Mouse (Mus musculus) forebrain, embryonic 12.5 days (tissue): ENCODE measurements around the gene Fgd2. TPM values are rescaled to one million over a fixed set of nuclear protein-coding genes. Genes with fewer than 3 reads are reported as not detected.
A peak's percentile ranks its signal among the peaks of the same experiment; 100 is the strongest.
"Not testable (repeated sequence)": the region's sequence is repeated elsewhere in the genome, so short reads cannot be mapped to it uniquely, and the experiment has no call there.

ENCODE experiments used
- ATAC-seq: fragments of 200-750 bp; cut with Nextera tagmentation; 2 replicates; pipeline ENCODE4 v1.8.0; 2017; ENCODE audit warnings: moderate TSS enrichment; ENCODE audit not compliant: low FRiP score
- H3K27ac ChIP-seq: fragments of 300-500 bp; sonication (generic); 2 replicates; pipeline ENCODE4 v1.5.1; 2016; ENCODE audit warnings: mild to moderate bottlenecking
- H3K27me3 ChIP-seq: fragments of 300-500 bp; sonication (generic); 2 replicates; pipeline ENCODE4 v1.6.1; 2016; ENCODE audit warnings: mild to moderate bottlenecking
- H3K36me3 ChIP-seq: fragments of 300-500 bp; sonication (generic); replicated peaks from 2 replicates; pipeline ENCODE4 v1.6.1; 2016; ENCODE audit warnings: mild to moderate bottlenecking
- H3K4me1 ChIP-seq: fragments of 300-500 bp; sonication (generic); 2 replicates; pipeline ENCODE4 v1.6.1; 2016
- H3K4me2 ChIP-seq: fragments of 300-500 bp; sonication (generic); 2 replicates; pipeline ENCODE4 v1.6.1; 2016; ENCODE audit warnings: mild to moderate bottlenecking, moderate library complexity
- H3K4me3 ChIP-seq: fragments of 300-500 bp; sonication (generic); replicated peaks from 2 replicates; pipeline ENCODE4 v1.5.1; 2016; ENCODE audit warnings: mild to moderate bottlenecking
- H3K9ac ChIP-seq: fragments of 300-500 bp; sonication (generic); 2 replicates; pipeline ENCODE4 v1.6.1; 2016; ENCODE audit warnings: mild to moderate bottlenecking
- H3K9me3 ChIP-seq: fragments of 300-500 bp; sonication (generic); 2 replicates; pipeline ENCODE4 v1.6.1; 2016
- WGBS: fragments of 180-500 bp; shearing (Covaris S2); methylation state at CpG from one replicate; pipeline ENCODE4 v1.1.7; 2016; 5-methylcytosine and 5-hydroxymethylcytosine counted together
- polyA plus RNA-seq: library from polyadenylated mRNA; unstranded; fragments of >200 nt; fragmentation: Nextera tagmentation; extraction: Ambion mirVana; gene quantifications from 2 replicates; pipeline ENCODE4 v1.2.1, GENCODE M21; 2016

The Fgd2 gene
- polyA plus RNA-seq, 1 experiment from 2014 or later: 3.7 TPM

GRCm38 (mm10) chr17:29339170-29339768 lies 21.4 kb upstream of the Fgd2 start:
- no peak for ATAC-seq
- no peak overlapping the region for H3K4me3 ChIP-seq
- no peak overlapping the region for H3K9ac ChIP-seq
- no peaks in the 10 kb centered on the region for H3K9me3 ChIP-seq
- no peak overlapping the region for H3K4me2 ChIP-seq
- H3K36me3 ChIP-seq: peaks cover 89% of the 10 kb centered on the region
- WGBS: 91% methylated on average over 11 of the region's 11 CpGs
- 0 out of 2 replicates have a peak overlapping the region, but pooled peaks have one; percentile 2 for H3K27ac ChIP-seq
- peaks cover 22% of the 10 kb centered on the region for H3K4me1 ChIP-seq
- H3K27me3 ChIP-seq: no peaks in the 10 kb centered on the region

- H3K36me3 ChIP-seq: peaks cover 84% of the 10 kb centered on the region
- H3K4me3 ChIP-seq: no peak overlapping the region
- H3K4me1 ChIP-seq: peaks cover 29% of the 10 kb centered on the region
- ATAC-seq: no peak
- H3K27ac ChIP-seq: 0 out of 2 replicates have a peak overlapping the region, but pooled peaks have one; percentile 3
- 89% methylated on average over 18 of the region's 18 CpGs for WGBS
- no peaks in the 10 kb centered on the region for H3K27me3 ChIP-seq
- no peak overlapping the region for H3K9ac ChIP-seq
- H3K9me3 ChIP-seq: no peaks in the 10 kb centered on the region
- H3K4me2 ChIP-seq: no peak overlapping the region
These were observed 20.1 kb upstream of the Fgd2 start for GRCm38 (mm10) chr17:29340406-29341261.

GRCm38 (mm10) chr17:29341591-29342003 lies 19.1 kb upstream of the Fgd2 start:
- Histone ChIP-seq H3K4me3 (no peak overlapping the region), H3K4me2 (no peak overlapping the region), H3K36me3 (peaks cover 74% of the 10 kb centered on the region), H3K9me3 (no peaks in the 10 kb centered on the region), H3K9ac (0 out of 2 replicates have a peak overlapping the region, but pooled peaks have one; percentile 12), H3K27ac (peak overlapping the region; percentile 66), H3K4me1 (peaks cover 39% of the 10 kb centered on the region), H3K27me3 (no peaks in the 10 kb centered on the region)
- 21% methylated on average over 9 of the region's 9 CpGs for WGBS
- ATAC-seq: 0 out of 2 replicates have a peak, but pooled peaks have one; percentile 44

GRCm38 (mm10) chr17:29342010-29342910 lies 18.5 kb upstream of the Fgd2 start:
- 0 out of 2 replicates have a peak overlapping the region, but pooled peaks have one; percentile 12 for H3K9ac ChIP-seq
- 0 out of 2 replicates have a peak, but pooled peaks have one; percentile 21 for ATAC-seq
- H3K27me3 ChIP-seq: no peaks in the 10 kb centered on the region
- no peaks in the 10 kb centered on the region for H3K9me3 ChIP-seq
- no peak overlapping the region for H3K4me2 ChIP-seq
- H3K4me3 ChIP-seq: no peak overlapping the region
- WGBS: 54% methylated on average over 13 of the region's 13 CpGs
- H3K27ac ChIP-seq: peak overlapping the region; percentile 66
- H3K4me1 ChIP-seq: peaks cover 40% of the 10 kb centered on the region
- H3K36me3 ChIP-seq: peaks cover 68% of the 10 kb centered on the region

- Histone ChIP-seq H3K4me1 (peaks cover 45% of the 10 kb centered on the region), H3K27ac (no peak overlapping the region), H3K36me3 (peaks cover 59% of the 10 kb centered on the region), H3K9me3 (no peaks in the 10 kb centered on the region), H3K4me3 (no peak overlapping the region), H3K9ac (no peak overlapping the region), H3K27me3 (no peaks in the 10 kb centered on the region), H3K4me2 (no peak overlapping the region)
- 90% methylated on average over 5 of the region's 5 CpGs for WGBS
- ATAC-seq: no peak
These were observed 17.5 kb upstream of the Fgd2 start for GRCm38 (mm10) chr17:29343241-29343640.

GRCm38 (mm10) chr17:29345272-29345671 lies 15.4 kb upstream of the Fgd2 start:
- peaks cover 47% of the 10 kb centered on the region for H3K4me1 ChIP-seq
- H3K9me3 ChIP-seq: no peaks in the 10 kb centered on the region
- WGBS: 95% methylated on average over 12 of the region's 12 CpGs
- peak overlapping the region; percentile 77; the same call in 1 of the 2 replicates for H3K4me2 ChIP-seq
- no peak overlapping the region for H3K4me3 ChIP-seq
- no peak for ATAC-seq
- no peak overlapping the region for H3K27ac ChIP-seq
- no peaks in the 10 kb centered on the region for H3K27me3 ChIP-seq
- H3K36me3 ChIP-seq: peaks cover 39% of the 10 kb centered on the region
- no peak overlapping the region; the same call in 1 of the 2 replicates for H3K9ac ChIP-seq

GRCm38 (mm10) chr17:29346496-29347125 lies 14.1 kb upstream of the Fgd2 start:
- Histone ChIP-seq H3K4me1 (peaks cover 39% of the 10 kb centered on the region), H3K4me2 (peak overlapping the region; percentile 77), H3K9ac (peak overlapping the region; percentile 93), H3K4me3 (peak overlapping the region; percentile 75), H3K9me3 (no peaks in the 10 kb centered on the region), H3K27me3 (no peaks in the 10 kb centered on the region), H3K27ac (peak overlapping the region; percentile 90), H3K36me3 (peaks cover 30% of the 10 kb centered on the region)
- 5% methylated on average over 11 of the region's 11 CpGs for WGBS
- ATAC-seq: peak; percentile 5; the same call in 1 of the 2 replicates

- H3K27ac ChIP-seq: peak overlapping the region; percentile 90
- under 1% methylated on average over 44 of the region's 45 CpGs for WGBS
- H3K27me3 ChIP-seq: no peaks in the 10 kb centered on the region
- peak overlapping the region; percentile 75 for H3K4me3 ChIP-seq
- peaks cover 34% of the 10 kb centered on the region for H3K4me1 ChIP-seq
- peaks cover 24% of the 10 kb centered on the region for H3K36me3 ChIP-seq
- no peaks in the 10 kb centered on the region for H3K9me3 ChIP-seq
- ATAC-seq: peak; percentile 51
- peak overlapping the region; percentile 93 for H3K9ac ChIP-seq
- H3K4me2 ChIP-seq: peak overlapping the region; percentile 77
These were observed 13.5 kb upstream of the Fgd2 start for GRCm38 (mm10) chr17:29347126-29347644.

GRCm38 (mm10) chr17:29347645-29348256 lies 13.0 kb upstream of the Fgd2 start, which contains the start of gene Mtch1:
TSS of gene Mtch1 (minus strand) at chr17:29347934.
- no peaks in the 10 kb centered on the region for H3K9me3 ChIP-seq
- peaks cover 28% of the 10 kb centered on the region for H3K4me1 ChIP-seq
- ATAC-seq: peak; percentile 96
- peak within 1 kb of the TSS; percentile 90 for H3K27ac ChIP-seq
- no peaks in the 10 kb centered on the region for H3K27me3 ChIP-seq
- 1% methylated on average over 43 of the region's 53 CpGs for WGBS
- H3K9ac ChIP-seq: peak within 1 kb of the TSS; percentile 93
- H3K4me2 ChIP-seq: peak within 1 kb of the TSS; percentile 77
- H3K4me3 ChIP-seq: peak within 1 kb of the TSS; percentile 75
- peaks cover 19% of the 10 kb centered on the region for H3K36me3 ChIP-seq

- WGBS: 86% methylated on average over 2 of the region's 2 CpGs
- peaks cover 8% of the 10 kb centered on the region for H3K36me3 ChIP-seq
- no peak overlapping the region for H3K4me2 ChIP-seq
- peaks cover 25% of the 10 kb centered on the region for H3K4me1 ChIP-seq
- no peak for ATAC-seq
- no peak overlapping the region for H3K27ac ChIP-seq
- H3K27me3 ChIP-seq: no peaks in the 10 kb centered on the region
- no peak overlapping the region for H3K4me3 ChIP-seq
- H3K9me3 ChIP-seq: no peaks in the 10 kb centered on the region
- no peak overlapping the region for H3K9ac ChIP-seq
These were observed 11.7 kb upstream of the Fgd2 start for GRCm38 (mm10) chr17:29348996-29349395.

- H3K36me3 ChIP-seq, H3K9ac ChIP-seq, ATAC-seq, H3K27ac ChIP-seq, H3K4me2 ChIP-seq, H3K4me3 ChIP-seq, H3K27me3 ChIP-seq, H3K9me3 ChIP-seq: not testable (repeated sequence)
- H3K4me1 ChIP-seq: peaks cover 30% of the 10 kb centered on the region
- WGBS: 57% methylated on average over 5 of the region's 5 CpGs
These were observed 9.7 kb upstream of the Fgd2 start for GRCm38 (mm10) chr17:29351056-29351455.
